Mouse (Mus musculus) kidney, adult 18-20 months (tissue): ENCODE measurements around the gene Wdr45.
"Not testable (repeated sequence)": the region's sequence is repeated elsewhere in the genome, so short reads cannot be mapped to it uniquely, and the experiment has no call there.

ENCODE experiments used
- DNase-seq: peaks from one replicate; pipeline ENCODE4 v3.0.0; 2021

Gene Wdr45

DNA sequence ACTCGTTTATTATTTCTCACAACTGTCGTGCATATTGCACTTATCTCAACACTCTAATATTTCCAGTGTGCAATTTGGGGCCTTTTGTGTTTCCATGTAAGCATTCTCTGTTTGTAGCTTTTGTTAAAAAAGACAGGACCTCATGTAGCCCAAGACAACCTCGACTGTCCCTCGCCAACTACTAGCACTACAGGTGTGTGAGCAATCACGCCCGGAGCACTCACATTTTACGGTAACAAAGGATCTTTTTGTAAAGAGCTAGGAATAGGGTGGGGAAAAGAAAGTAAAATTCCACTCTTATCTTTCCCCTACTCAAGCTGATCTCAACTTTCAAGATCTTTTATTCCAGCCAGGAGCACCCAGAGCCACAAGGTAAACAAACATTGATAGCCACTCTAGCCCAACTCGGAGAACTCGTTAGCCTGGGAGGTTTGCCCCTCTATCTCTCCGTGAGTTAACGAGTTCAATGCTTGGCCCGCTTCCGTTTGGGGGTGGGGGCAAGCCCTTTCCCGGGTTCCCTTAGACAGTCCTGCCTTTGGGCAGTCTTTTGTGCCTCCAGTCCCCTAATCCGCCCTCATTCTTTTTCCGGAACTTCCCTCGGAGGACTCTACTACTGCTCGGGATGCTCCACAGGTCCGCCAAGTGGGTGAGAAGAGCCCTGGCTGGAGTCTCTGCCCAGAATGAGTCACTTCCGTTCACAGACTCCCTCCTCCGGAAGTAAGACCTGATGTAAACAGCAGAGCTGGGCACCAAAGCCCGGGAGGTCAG, 7.6 kb downstream of the Wdr45 start, which contains the start of gene Gm45208:
Gm45208 (plus strand) TSS at position 732 of the 768 bp plus-strand sequence.
- DNase-seq, result peak; percentile 79

DNA sequence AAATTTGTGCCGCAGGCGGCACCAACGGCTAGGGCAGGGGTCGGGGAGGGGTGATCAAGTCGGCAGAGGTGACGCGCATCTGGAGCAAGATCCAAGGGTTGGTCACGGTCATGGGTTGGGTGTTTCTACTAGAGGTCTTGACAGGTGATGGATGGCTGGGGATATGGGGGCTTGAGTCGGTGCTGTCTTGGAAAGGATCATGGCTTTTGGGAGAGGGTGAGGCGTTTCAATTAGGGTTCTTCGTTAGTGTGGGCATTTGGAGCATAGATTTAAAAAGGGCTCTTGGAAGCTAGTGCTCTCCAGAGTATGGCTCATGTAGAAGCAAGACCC, 8.1 kb downstream of the Wdr45 start:
- DNase-seq, result no peak

DNA sequence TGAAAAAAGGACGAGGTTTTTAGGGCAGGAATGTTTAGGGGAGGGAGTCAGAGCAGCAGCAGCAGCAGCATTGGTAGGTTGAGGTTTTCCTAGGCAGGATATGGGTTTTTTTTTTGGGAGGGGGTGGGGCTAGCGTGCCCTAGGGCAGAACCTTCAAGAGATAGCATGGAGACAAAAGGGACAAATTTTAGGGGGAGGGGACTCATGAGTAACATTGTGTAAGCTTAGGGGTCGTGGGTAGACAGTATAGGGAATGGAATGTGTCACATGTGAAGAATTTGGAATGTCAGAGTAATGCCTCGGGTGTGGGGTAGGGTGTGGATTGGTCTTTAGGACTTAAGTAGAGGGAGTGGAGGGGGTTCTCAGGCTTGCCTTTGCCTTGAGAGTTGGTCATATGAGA, 8.6 kb downstream of the Wdr45 start:
- no peak for DNase-seq

DNA sequence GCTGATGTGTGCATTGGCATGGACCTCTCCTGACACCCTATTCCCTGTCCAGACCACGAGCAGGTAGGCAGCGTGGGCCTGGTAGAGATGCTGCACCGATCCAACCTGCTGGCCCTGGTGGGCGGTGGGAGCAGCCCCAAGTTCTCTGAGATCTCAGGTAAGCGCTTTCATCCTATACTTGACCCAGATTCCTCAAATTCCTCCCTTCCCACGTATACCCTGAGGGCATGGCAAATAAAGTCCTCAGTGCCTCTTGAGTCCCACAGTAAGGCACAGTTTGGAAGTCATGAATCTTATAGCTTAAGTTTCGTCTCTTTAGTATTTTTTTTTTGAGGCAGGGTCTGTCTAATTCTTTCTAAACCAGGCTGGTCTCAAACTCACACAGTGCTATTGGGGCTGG, 10.0 kb downstream of the Wdr45 start:
- DNase-seq, result no peak

DNA sequence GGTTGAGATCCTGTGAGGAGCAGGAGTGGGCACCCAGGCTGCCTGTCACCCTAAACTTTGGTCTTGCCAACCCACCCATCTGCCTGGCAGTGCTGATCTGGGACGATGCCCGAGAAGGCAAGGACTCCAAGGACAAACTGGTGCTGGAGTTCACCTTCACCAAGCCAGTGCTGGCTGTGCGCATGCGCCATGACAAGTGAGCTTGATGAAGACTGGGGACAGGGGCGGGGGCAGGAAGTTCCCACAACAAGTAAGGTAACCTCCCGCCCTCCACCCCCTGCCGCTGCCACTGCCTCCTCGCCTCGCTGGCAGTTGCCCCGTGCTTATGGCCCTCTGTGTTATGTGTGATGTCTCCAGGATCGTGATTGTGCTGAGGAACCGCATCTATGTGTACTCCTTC, 11.7 kb downstream of the Wdr45 start:
- no peak for DNase-seq

DNA sequence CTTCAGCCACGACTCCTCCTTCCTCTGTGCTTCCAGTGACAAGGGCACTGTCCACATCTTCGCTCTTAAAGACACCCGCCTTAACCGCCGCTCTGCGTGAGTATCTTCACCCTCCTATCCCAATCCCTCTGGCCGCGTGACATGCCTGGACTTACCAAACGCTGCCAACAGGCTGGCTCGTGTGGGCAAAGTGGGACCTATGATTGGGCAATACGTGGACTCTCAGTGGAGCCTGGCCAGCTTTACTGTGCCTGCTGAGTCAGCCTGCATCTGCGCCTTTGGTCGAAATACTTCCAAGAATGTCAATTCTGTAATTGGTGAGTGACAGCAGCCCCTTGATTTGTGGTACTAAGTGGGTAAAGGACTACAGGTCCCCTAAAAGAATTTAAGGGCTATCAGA, 13.0 kb downstream of the Wdr45 start:
- DNase-seq, result no peak

DNA sequence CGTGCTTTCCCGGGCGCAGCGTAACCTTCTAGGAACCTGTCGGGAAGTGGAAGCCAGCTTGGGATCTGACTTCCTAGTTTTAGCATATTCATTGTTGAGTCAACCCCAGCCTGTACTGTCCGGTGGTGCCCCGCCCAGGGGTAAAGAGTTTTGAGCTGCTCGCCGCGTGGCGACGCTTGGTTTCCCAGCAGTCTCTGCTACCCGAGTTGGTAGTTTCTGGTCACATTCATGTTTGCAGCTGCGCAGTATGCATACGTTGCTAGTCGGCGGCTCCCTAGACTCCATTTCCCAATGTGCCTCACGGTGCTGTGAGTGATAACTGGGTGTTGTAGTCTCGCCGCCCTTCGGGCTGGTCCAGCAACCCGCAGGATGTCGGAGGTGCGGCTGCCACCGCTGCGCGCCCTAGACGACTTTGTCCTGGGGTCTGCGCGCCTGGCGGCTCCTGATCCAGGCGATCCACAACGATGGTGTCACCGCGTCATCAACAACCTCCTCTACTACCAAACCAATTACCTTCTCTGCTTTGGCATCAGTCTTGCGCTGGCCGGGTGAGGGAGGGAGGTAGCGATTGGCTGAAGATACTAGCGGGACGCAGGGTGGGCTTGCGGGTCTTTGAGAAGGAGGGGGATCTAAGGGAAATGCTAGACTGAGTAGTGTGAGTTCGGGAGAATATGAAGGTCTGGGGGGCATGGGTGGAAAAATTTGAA, 14.2 kb downstream of the Wdr45 start, which contains the start of gene Praf2:
Praf2 (plus strand) TSS at position 225 of the 707 bp plus-strand sequence.
- peak; percentile 71 for DNase-seq

DNA sequence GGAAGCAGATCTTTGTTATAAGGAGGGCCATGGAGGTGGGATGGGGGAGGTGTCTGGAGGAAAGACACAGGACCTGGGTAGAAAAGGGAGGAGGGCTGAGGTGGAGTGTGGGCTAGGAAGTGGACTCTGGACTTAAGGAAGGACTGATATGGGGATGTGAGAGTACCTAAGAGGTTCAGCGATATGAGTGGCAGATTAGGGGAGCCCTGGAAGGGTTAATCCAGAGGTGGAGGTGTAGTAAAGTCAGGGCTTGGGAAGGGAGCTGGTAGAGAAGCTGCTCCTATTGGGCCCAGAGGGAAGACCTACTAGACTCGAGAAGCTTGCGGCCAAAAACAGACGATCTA, 14.8 kb downstream of the Wdr45 start:
- no peak for DNase-seq

DNA sequence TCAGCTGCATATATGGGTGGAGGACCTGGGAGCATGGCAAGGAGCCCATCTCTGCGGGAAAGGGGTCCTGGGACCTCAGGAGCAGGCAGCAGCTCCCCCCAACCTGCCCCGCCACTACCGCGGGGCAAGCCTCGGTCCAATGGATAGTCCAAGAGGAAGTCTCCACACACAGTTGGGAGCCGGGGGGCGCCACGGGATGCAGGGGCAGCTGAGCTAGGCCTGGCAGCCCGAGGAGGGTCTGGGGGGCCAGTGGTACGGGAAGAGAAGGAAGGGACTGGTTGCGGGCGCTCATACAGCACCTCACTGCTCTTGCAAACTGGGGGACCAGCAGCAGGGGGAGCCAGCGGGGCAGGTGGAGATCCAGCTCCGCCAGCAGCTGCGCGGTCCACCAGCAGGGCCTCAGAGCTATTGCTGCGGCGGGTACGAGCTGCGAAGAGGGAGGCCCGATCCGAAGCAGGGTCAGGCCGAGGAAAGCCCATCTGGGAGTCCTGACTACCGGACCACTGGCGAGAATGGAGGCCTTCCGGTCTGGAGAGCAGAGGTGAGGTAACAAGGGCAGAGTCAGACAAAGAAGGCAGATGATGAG, 19.5 kb downstream of the Wdr45 start:
- peak; percentile 73 for DNase-seq

DNA sequence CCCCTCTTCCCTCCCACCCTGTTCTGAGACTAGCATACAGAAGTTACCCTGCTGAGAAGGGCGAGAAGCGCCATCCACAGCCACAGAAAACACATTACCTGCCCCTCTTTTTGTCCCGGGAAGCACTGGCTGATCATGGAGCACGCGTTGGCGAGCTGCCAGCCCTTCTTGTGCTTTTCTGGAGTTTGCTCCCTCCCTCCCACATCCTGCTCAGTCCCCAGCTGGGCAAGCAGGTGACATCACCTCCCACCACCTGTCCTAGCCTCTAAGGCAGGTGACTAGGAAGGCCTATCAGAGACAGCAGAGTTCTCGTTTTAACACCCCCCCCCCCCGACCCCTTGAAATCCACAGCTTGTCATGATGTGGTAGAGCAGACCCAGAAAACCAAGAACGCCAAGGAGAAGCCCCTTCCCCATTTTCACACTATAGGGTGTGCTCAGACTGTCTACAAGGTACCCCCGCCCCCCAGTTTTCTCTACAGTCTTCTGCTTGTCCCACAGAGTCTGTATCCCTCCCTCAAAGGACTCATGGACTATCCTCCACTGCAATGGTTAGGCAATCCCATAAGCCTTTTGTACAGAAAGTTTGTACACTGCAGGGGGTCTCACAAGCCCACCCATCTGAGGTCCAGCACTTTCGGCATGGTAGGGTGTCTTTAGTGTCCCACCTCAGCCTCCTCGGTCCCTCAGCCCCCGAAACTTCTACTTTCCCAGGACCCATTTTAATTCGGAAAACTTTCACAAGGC, 25.4 kb downstream of the Wdr45 start:
- DNase-seq, result peak; percentile 74

DNA sequence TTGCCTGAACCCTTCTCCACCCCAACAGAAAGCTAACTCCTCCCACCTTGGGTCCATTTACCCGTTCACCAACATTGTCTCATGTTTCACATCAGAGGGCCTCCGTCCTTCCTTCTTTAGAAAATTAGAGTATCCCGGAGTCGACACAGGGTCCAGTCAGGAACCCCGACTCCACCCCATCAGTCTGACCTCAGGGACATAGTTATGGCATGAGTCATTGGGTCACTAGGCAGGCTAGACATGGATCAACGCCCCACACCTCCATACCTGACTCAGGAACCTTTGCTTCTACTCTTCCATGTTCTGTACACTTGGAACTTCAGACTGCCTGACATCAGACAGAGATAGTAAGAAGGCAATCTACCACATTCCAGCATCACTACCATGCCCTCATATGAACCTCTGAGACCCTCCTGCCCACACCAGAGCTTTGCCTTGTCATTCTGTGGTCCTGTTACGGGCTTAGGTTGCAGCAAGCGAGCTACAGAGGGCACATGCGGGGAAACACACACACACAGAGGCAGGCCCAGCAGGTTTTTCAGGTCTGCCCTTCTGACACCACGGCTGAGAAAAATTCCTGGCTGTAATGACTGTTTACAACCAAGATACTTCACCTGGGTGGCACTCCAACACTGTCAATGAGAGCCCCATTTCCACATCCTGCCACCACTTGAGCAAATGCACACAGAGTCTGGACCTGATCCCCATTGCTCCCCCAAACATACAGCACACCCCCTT, 26.1 kb downstream of the Wdr45 start:
- peak; percentile 35 for DNase-seq

DNA sequence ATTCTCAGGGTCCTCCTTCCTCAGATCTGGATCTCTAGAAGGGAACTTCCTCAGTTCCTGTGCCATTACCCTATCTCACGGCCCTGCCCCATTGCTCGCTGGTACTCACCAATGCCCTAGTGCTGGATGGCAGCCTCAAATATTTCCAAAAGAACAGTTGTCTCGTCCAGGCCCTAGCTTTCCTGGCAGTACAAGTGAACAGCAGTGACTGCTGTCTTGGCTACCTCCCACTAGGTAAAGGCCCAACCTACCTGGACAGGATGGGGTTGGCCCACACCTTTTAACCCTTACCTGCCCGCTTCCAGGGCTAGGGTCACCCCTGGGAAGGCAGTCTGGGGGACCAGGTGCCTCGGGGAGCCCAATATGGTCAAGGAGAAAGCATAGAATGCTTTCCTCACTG, 27.0 kb downstream of the Wdr45 start:
- DNase-seq, result no peak

DNA sequence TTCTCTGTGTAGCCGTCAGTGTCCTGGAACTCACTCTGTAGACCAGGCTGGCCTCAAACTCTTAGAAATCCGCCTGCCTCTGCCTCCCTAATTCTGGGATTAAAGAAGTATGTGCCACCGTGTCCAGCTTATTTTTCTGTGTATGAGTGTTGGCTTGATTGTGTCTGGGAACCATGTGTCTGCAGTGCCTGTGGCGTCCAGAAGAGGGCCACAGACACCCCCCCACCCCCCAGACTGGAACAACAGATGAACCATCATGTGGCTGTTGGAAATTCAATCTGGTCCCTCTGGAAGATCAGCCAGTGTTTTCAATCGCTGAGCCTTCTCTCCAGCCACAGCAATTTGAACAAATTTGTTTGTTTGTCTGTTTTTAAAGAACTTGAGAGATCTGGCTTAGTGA, 29.3 kb downstream of the Wdr45 start:
- no peak for DNase-seq

DNA sequence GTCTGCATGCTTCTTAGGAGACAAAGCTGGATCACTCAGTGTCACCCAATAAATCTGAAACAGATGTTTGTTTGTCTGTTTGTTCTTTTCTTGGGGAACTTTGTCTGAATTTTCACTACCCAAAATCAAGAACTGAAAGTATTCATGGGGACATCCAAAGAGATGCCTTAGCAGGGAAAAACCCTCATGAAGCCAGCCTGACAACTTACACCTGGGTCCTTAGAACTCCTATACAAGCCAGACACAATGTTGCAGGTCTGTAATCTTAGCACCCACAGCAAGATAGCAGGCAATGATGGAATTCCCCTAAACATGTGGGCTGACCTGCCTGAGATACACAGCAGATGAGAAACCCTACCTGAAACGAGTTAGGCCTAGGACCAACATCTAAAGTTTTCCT, 30.8 kb downstream of the Wdr45 start:
- no peak for DNase-seq

DNA sequence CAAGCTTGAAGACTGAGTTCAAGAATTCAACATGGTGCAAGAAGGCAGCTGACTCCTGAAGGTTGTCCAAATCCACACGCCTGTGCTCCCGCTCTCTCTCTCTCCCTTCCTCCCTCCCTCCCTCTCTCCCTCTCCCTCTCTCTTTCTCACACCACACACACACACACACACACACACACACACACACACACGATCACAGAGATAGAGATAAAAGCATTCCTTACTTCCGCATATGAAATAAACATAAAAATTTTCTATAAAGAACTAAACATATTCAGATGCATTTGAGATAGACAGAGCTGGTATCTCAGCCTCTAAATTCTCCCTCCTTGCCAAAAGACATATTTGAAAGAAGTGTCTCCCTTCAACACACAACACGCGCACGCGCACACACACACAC, 31.3 kb downstream of the Wdr45 start:
- DNase-seq, result no peak

DNA sequence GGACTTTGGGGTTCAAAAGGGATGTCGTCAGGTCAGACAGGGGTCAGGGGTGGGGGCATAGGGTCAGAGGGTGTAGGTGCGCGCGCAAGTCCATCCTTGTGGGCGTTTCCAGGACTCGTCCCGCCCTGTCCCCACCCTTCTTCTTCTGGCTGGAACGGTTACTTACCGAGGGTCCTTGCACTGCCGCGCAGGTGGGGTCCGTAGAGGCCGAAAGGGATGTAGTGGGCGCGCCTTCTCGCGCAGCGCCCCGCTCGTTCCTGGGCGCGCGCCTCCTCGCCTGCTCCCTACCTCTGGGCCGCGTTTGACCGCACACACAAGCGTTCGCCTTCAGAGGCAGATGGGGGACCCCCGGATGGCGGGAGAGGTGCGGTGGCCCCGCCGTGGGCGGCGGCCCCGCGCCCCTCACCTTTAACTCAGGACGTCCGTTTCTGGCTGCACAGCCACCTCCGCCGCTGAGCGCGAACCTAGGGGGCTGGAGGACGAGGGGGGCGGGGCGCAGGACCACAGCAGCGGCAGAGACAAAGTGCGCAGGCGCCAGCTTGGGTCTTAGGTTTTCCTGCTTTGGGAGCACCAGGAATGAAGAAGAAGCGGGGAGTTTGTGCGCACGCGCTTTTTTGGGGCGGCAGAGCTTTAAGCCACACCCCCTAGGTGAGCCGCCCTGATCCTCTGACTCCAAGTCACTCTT, 36.4 kb downstream of the Wdr45 start, which contains the start of gene Ccdc120:
Ccdc120 (minus strand) TSS at position 474 of the 685 bp plus-strand sequence.
- DNase-seq, result peak; percentile 70

DNA sequence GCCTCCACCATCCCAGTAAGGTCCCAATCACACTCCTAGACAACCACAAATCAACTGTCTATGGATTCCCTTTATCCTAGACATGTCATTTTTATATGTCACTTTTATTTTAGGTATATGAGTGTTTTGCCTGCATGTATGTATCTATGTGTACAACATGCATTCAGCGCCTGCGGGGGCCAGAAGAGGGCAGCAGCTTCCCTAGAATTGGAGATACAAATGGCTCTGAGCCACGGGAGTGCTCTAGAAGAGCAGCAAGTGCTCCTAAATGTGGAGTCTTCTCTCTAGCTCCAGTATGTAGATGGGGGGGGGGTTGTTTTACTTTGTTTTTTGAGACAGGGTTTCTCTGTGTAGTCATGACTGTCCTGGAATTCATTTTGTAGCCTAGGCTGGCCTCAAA, 39.5 kb downstream of the Wdr45 start:
- DNase-seq, result not testable (repeated sequence)

DNA sequence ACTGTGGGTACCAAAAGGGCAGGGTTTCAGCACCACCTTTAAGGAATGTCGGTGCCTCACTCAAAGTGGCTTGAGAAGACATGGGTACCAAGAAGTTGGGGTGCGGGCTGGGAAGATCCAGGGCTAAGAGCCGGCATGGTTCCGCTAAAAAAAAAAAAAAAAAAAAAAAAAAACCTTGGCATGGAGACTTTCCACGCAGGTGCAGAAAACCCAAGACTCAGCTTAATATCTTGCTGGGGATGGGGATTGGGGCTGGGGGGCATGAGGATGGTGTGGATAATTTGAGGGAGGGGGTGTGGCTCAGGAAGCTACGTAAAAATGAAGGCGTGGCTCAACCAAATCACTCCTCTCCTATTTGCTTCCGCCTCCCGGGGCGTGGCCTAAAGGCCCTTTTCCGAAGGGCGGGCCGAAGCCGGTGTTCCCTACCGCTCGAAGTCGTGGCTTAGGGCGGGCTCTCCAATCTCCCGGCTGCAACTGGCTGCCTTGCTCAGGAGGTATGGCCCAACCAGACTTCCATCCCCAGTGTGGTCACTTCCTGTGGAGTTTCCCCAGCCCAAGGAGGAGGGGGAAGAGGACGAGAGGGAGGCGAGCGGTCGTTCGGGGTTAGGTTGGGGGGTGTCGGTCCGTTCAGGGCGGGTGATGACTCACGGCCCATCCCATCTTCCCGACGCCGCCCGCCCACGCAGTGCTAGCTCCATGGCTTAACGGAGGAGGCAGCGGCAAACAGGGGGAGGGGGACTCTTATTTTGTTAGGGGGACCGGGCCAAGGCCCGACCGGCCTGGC, 48.2 kb downstream of the Wdr45 start, which contains the start of gene Tfe3:
Tfe3 (plus strand) TSS at position 424 of the 784 bp plus-strand sequence.
- peak; percentile 89 for DNase-seq

DNA sequence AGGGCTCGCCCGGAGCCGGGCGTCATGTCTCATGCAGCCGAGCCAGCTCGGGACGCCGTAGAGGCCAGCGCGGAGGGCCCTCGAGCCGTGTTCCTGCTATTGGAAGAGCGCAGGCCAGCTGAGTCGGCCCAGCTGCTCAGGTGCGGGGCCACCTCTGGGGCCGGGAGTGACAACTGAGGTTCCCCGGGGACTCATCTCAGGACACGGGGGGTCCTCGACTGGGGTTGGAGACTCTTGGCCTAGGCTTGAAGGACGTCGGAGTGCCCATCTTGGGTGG, 48.7 kb downstream of the Wdr45 start:
- no peak for DNase-seq

DNA sequence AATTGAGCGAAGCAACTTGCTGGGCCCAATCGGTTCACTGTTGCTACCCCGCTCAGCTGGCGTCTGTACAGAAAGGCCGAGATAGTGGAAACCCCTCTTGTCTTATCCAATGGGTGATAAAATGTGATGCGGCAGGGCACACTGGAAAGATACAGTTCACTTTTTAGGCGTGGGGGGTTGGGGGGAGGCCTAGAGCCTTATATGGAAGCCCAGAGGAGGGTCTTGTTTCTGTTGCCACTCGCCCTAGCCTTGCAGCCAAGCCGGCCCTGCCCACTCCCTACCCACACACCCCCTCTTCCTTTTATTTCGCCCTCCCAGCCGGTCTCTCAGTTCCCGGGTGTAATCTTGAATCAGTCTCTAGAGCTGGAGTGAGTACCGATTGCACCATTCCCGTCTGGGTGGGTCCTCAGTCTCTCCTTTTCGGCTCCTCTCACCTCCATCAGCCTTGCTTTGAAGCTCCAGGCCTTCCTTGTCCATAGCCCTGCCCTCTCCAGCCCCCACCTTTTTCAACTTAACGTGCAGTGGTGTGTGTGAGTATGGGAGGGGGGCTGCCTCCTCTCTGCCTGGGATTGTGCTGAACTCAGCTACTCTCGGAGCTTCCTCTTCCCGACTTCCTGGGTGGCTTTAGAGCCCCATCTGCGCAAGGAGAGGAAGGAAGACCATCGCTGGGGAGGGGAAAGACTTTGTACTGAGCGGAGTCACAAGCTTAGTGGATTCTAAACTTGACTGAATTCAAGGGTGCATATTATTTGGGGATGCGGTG, 49.7 kb downstream of the Wdr45 start:
- peak; percentile 30 for DNase-seq
